In genomic region chr1:40727404-40727803, GRCm38 (mm10) we compare ENCODE assay signal across 22 mouse cellular contexts. TPM values are rescaled to one million over a fixed set of nuclear protein-coding genes. Genes with fewer than 3 reads are reported as not detected.
"Had no signal": no experiment of that assay in that cellular context is flagged by ENCODE, and none has a peak within 500 bp of the region (broad histone marks: within the 10 kb centered on the region; RNA-seq: fewer than 3 reads in every experiment).

No protein-coding gene starts in this region.

- H3K27ac ChIP-seq: heart, adult 2 months; heart, embryonic 13.5 days; heart, embryonic 15.5 days; hindbrain, embryonic 13.5 days; hindbrain, embryonic 15.5 days; hindbrain, postnatal 0 days; kidney, embryonic 15.5 days; kidney, postnatal 0 days; limb, embryonic 13.5 days; limb, embryonic 15.5 days; liver, embryonic 12.5 days; liver, embryonic 14.5 days had no signal

- H3K27me3 ChIP-seq: heart, embryonic 15.5 days; hindbrain, embryonic 13.5 days; hindbrain, embryonic 15.5 days; kidney, embryonic 15.5 days; limb, embryonic 13.5 days; limb, embryonic 15.5 days; liver, embryonic 12.5 days had no signal

- DNase-seq: forebrain, postnatal 0 days; heart, adult 11 months; heart, adult 2 months; heart, postnatal 14 days; heart, postnatal 36 days; kidney, adult 11 months; kidney, adult 8-10 months; layer of hippocampus, adult 9-11 months; layer of hippocampus, postnatal 36 days; left cerebral cortex, postnatal 4 days had no signal

- H3K36me3 ChIP-seq: heart, embryonic 13.5 days; heart, embryonic 15.5 days; hindbrain, embryonic 13.5 days; hindbrain, embryonic 15.5 days; kidney, embryonic 15.5 days; limb, embryonic 13.5 days; limb, embryonic 15.5 days; liver, embryonic 12.5 days had no signal

- H3K4me1 ChIP-seq: heart, embryonic 13.5 days; heart, embryonic 15.5 days; hindbrain, embryonic 13.5 days; hindbrain, embryonic 15.5 days; kidney, embryonic 15.5 days; limb, embryonic 13.5 days; limb, embryonic 15.5 days; liver, embryonic 12.5 days had no signal

- H3K4me3 ChIP-seq: heart, adult 2 months; heart, embryonic 13.5 days; heart, embryonic 15.5 days; hindbrain, embryonic 13.5 days; hindbrain, embryonic 15.5 days; kidney, embryonic 15.5 days; limb, embryonic 13.5 days; limb, embryonic 15.5 days; liver, embryonic 12.5 days had no signal

RNA-seq across cellular contexts. Expression of gene Slc9a2, which starts 47.0 kb away (rescaled TPM):
- polyA plus RNA-seq: heart, embryonic 11.5 days; hindbrain, embryonic 13.5 days; liver, embryonic 12.5 days had no signal
